Mouse (Mus musculus): ENCODE measurements around the gene Lamtor2.
"Not testable (repeated sequence)": the region's sequence is repeated elsewhere in the genome, so short reads cannot be mapped to it uniquely, and the experiment has no call there.

Gene Lamtor2

GRCm38 (mm10) chr3:88552676-88553524 is at the start of gene Lamtor2:
Gene Lamtor2 (minus strand): TSS chr3:88553074.
- peak; percentile 87 for DNase-seq (ENCODE audit: low spot score)

- DNase-seq (ENCODE audit: low spot score): no peak
Measured at GRCm38 (mm10) chr3:88602466-88602865, 49.6 kb upstream of the Lamtor2 start.

- DNase-seq (ENCODE audit: low spot score): not testable (repeated sequence)
Measured at GRCm38 (mm10) chr3:88596547-88596946, 43.7 kb upstream of the Lamtor2 start.

- DNase-seq (ENCODE audit: low spot score): no peak
Measured at GRCm38 (mm10) chr3:88593893-88594580, 41.2 kb upstream of the Lamtor2 start.

GRCm38 (mm10) chr3:88592942-88593576 is 40.2 kb upstream of the Lamtor2 start:
- no peak for DNase-seq (ENCODE audit: low spot score)

- no peak for DNase-seq (ENCODE audit: low spot score)
Measured at GRCm38 (mm10) chr3:88591950-88592731, 39.3 kb upstream of the Lamtor2 start.

- DNase-seq (ENCODE audit: low spot score): no peak
Measured at GRCm38 (mm10) chr3:88591044-88591443, 38.2 kb upstream of the Lamtor2 start.

- no peak for DNase-seq (ENCODE audit: low spot score)
Measured at GRCm38 (mm10) chr3:88590246-88590645, 37.4 kb upstream of the Lamtor2 start.

GRCm38 (mm10) chr3:88586640-88587039 is 33.8 kb upstream of the Lamtor2 start:
- DNase-seq (ENCODE audit: low spot score): no peak

GRCm38 (mm10) chr3:88585769-88586168 is 32.9 kb upstream of the Lamtor2 start:
- DNase-seq (ENCODE audit: low spot score): no peak

GRCm38 (mm10) chr3:88579454-88580117 is 26.7 kb upstream of the Lamtor2 start:
- peak; percentile 53 for DNase-seq (ENCODE audit: low spot score)

- no peak for DNase-seq (ENCODE audit: low spot score)
Measured at GRCm38 (mm10) chr3:88578498-88579424, 25.9 kb upstream of the Lamtor2 start.

GRCm38 (mm10) chr3:88577846-88578245 is 25.0 kb upstream of the Lamtor2 start:
- not testable (repeated sequence) for DNase-seq (ENCODE audit: low spot score)

GRCm38 (mm10) chr3:88575540-88575939 is 22.7 kb upstream of the Lamtor2 start, which contains the start of gene Ssr2:
Gene Ssr2 (plus strand): TSS chr3:88575876.
- no peak for DNase-seq (ENCODE audit: low spot score)

- no peak for DNase-seq (ENCODE audit: low spot score)
Measured at GRCm38 (mm10) chr3:88573810-88574209, 20.9 kb upstream of the Lamtor2 start.

- no peak for DNase-seq (ENCODE audit: low spot score)
Measured at GRCm38 (mm10) chr3:88572835-88573234, 20.0 kb upstream of the Lamtor2 start.

- no peak for DNase-seq (ENCODE audit: low spot score)
Measured at GRCm38 (mm10) chr3:88571856-88572255, 19.0 kb upstream of the Lamtor2 start.

GRCm38 (mm10) chr3:88570341-88570740 is 17.5 kb upstream of the Lamtor2 start:
- no peak for DNase-seq (ENCODE audit: low spot score)

- DNase-seq (ENCODE audit: low spot score): no peak
Measured at GRCm38 (mm10) chr3:88569694-88570093, 16.8 kb upstream of the Lamtor2 start.

- DNase-seq (ENCODE audit: low spot score): no peak
Measured at GRCm38 (mm10) chr3:88569093-88569492, 16.2 kb upstream of the Lamtor2 start.
